Mouse (Mus musculus) spleen, postnatal 10 days (tissue): ENCODE results near the gene Fto.

Experiments
- DNase-seq, 2 experiments: peaks; one replicate each; pipeline ENCODE4 v3.0.0; 2021 to 2022; ENCODE audit warnings: low spot score in 2 of 2

Gene Fto

GRCm38 (mm10) chr8:91660879-91661278 lies 347.6 kb downstream of the Fto start:
- no peak for DNase-seq

- DNase-seq, result no peak
Observed at GRCm38 (mm10) chr8:91669461-91670071, 356.2 kb downstream of the Fto start.

GRCm38 (mm10) chr8:91676928-91677327 lies 363.6 kb downstream of the Fto start:
- DNase-seq, result no peak

- DNase-seq, result no peak
Observed at GRCm38 (mm10) chr8:91679451-91679850, 366.1 kb downstream of the Fto start.

- no peak for DNase-seq
Observed at GRCm38 (mm10) chr8:91680125-91680524, 366.8 kb downstream of the Fto start.

- DNase-seq, result no peak
Observed at GRCm38 (mm10) chr8:91684596-91685317, 371.4 kb downstream of the Fto start.

- DNase-seq, result no peak
Observed at GRCm38 (mm10) chr8:91685408-91685807, 372.1 kb downstream of the Fto start.

- DNase-seq, result no peak
Observed at GRCm38 (mm10) chr8:91692056-91692721, 378.9 kb downstream of the Fto start.

- DNase-seq, result no peak
Observed at GRCm38 (mm10) chr8:91706533-91706932, 393.2 kb downstream of the Fto start.

- DNase-seq, result no peak
Observed at GRCm38 (mm10) chr8:91708661-91709060, 395.3 kb downstream of the Fto start.

- no peak for DNase-seq
Observed at GRCm38 (mm10) chr8:91709768-91710167, 396.4 kb downstream of the Fto start.

- no peak for DNase-seq
Observed at GRCm38 (mm10) chr8:91711202-91711601, 397.9 kb downstream of the Fto start.

GRCm38 (mm10) chr8:91711981-91712598 lies 398.8 kb downstream of the Fto start:
- DNase-seq, result no peak

GRCm38 (mm10) chr8:91712731-91713569 lies 399.6 kb downstream of the Fto start:
- no peak for DNase-seq

GRCm38 (mm10) chr8:91713677-91714312 lies 400.5 kb downstream of the Fto start:
- no peak for DNase-seq

GRCm38 (mm10) chr8:91714733-91715132 lies 401.4 kb downstream of the Fto start:
- DNase-seq, result no peak

- DNase-seq, result no peak
Observed at GRCm38 (mm10) chr8:91715387-91716085, 402.2 kb downstream of the Fto start.
